Mouse (Mus musculus) bone marrow macrophage, adult 2 months (primary cell): ENCODE measurements around the gene Olfr1499.

Experiments used
- CTCF ChIP-seq: IDR thresholded peaks from 2 replicates; pipeline ENCODE4 v1.5.1; 2012; ENCODE audit warnings: low read depth, mild to moderate bottlenecking, low read length, moderate library complexity
- POLR2A ChIP-seq: IDR thresholded peaks from 2 replicates; pipeline ENCODE4 v1.6.1; 2012; ENCODE audit warnings: mild to moderate bottlenecking, low read depth, low read length, borderline replicate concordance

GRCm38 (mm10) chr19:13768565-13769276, 50.5 kb downstream of the Olfr1499 start:
- TF ChIP-seq POLR2A (no peak), CTCF (no peak)
